Mouse (Mus musculus): ENCODE data around the gene Sec1.

DNA sequence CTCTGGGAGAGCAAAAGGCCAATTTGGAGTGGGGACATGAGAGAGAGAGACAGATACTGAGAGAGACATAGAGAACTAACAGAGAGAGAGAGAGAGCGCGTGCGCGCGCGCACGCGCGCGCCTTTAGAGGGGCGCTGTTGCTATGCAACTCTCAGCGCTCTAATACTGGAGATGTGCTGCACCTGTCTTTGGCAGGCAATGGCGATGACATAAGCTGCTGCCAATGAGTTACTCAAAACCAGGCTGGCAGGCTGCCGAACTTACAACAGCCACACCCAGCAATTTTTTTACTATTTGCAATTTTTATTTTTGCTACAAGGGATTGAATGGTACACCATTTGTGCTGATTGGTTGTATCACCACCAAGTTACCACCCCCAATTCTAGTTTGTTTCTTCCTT, 26.4 kb downstream of the Sec1 start:
- TF ChIP-seq CTCF (IDR thresholded peaks at IDR 0.05; ENCODE audit: low read depth, low read length) (no peak), GATA1 (IDR thresholded peaks at IDR 0.05; ENCODE audit: borderline replicate concordance, low read length) (no peak)
